Mouse (Mus musculus): ENCODE data around the gene Plxnb1.
A peak's percentile ranks its signal among the peaks of the same experiment; 100 is the strongest.

Plxnb1 gene

DNA sequence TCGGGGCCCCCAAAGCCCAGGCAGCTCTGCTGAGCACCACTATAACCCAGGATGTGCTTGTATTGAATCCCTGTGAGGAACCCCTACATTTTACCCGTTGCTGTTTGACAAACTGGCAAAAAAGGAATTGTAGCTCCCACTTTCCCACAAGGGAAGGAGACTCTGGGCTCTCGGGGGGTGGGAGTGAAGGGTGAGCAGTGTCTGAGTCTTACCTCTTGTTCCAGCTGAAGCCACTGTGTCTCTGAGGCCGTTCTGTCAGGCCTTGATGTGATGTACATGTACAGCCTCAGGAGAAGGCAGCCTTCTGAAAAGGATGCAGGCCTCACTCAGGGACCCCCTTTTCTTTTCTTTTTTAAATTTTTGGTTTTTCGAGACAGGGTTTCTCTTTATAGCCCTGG lies 34.3 kb upstream of the Plxnb1 start:
- DNase-seq (ENCODE audit: low spot score) = no peak

DNA sequence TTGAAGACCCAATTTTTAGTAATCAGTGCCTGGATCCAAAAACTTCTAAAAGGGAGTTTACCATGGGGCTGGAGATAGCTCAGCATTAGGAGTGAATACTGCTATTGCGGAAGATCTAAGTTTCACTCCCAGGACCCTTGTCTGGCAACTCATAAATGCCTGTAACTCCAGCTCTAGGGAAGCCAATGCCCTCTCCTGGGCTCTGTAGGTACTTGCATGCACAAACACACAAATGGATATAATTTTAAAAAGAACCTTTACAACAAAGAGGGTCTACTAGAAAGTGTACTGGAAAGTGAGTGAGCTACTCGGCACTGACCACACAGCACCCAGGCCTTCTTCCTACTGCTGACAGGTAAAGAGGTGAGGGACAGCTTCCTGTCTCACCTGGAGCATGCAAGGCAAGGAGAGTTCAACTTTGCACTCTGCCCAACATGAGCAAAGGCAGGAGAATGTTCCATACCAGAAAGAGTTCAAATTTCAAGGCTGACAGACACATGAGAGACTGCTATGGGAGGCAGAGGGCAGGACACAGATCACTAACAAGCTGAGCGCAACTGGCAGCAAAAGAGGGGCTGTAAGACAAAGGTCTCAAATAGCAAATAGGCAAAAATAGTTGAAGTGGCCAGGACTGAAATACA lies 27.0 kb upstream of the Plxnb1 start:
- DNase-seq (ENCODE audit: low spot score) = no peak

DNA sequence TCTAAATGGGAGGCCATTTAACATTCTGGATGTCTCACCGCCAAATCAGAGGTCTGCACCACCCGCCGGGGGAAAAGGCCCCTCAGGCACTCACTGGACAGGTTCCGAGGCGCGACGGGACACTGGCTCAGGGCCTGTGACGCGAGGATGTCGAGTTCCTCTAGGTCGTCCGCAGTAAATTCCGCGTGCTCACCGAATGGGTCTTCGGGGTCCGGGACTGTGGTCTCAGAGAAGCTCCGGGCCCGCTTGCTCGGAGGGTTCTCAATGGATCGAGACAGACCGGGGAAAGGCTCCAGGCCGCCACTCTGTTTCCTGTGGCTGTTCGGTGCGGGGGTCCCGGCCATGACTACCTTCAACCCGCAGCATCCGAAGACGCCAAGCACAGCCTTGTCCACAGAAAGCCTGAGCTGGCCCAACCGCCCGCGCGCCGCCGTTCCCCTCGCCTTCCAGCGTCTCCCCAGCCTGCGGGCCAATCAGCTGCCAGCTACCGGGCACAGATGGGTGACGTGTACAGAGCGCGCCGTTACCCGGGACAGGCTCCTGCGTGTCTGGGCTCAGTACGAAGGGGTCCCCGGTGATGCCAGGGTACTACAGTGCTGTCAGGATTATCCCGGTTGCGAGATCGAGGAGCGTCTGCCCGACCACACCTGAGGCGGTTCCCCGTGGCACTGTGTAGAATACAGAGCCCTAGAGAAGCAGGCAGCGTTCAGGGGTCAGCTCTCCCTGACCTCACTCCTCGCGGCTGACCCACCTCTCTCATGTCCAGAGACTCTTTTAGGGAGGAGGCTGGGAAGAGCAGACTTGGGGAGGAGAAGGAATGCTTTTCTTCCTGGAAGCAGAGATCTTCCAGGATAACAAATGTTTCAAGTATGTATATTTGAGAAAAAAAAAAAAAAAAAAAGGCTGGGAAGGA lies 21.3 kb upstream of the Plxnb1 start, which contains the start of gene Atrip:
Gene Atrip (minus strand): TSS at position 464 of the 913 bp plus-strand sequence.
- peak; percentile 94 for DNase-seq (ENCODE audit: low spot score)

DNA sequence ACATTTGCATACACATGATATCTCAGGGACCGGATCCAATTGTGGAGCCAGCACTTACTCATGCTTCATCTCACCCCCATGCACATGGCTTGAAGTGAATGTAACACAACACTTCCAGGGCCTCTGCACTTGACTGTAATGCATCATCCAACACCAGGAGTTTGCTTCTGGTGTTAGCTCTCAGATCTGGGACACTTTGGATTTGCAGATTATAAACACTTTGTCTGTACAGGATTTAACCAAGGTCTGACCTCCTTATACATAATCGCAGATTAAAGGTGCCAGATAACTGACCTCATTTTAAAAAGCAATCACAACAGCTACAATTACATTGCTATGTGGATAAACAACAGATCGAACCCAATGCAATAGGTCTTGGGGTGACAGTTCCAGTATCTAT lies 14.7 kb upstream of the Plxnb1 start:
- DNase-seq (ENCODE audit: low spot score) = no peak

DNA sequence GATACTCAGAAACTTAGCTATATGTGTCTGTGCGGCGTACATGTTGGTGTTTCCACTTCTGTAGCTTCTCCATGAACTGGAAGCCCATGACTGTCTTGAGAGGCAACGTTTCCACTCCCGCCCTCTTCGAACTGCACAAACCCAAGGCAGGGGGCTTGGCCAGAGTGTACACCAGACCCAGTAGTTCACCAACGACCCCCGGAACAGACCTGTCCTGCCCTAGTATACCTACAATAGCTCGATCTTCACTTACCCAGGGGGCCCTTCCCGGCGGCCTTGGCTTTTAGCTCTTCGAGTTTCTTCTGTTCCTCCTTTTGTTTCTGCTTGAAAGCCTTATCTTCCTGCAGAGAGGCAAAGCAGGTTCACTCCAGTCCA lies 13.5 kb upstream of the Plxnb1 start:
- DNase-seq (ENCODE audit: low spot score) = peak; percentile 11

DNA sequence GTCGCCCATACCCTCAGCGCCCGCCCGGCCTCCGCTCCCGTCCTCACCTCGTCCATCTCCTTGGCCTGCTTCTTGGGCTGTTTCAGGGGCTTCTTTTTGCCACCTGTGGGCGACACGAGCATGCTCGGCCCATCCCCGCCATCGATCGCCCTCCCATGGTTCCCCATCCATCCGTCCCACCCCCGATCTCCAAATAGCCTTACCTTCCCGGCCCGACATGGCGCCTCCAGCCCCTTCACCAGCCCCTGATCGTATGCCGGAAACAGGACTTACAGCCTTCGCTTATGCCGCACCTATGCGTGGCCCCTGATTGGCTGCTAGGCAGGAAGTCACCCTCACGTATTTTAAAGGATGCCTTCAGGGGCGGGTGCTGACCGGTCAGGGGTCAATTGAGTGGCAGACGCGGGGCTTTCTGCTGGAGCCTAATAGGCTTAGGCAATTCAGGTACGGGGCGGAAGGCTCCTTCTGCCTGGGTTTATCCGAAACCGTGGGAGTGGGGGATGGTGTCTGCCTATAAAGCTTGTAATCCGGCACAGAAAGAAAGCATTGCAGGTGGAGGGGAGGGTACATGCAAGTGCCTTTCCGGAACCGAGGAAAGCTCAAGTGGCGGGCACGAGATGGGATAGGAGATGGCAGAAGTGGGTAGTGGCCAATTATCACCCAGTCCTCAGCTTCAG lies 12.9 kb upstream of the Plxnb1 start, which contains the start of the genes Ccdc51 and Tma7:
Gene Ccdc51 (plus strand): TSS at position 370 of the 677 bp plus-strand sequence.
Gene Tma7 (minus strand): TSS at position 464 of the 677 bp plus-strand sequence.
- peak; percentile 95 for DNase-seq (ENCODE audit: low spot score)

DNA sequence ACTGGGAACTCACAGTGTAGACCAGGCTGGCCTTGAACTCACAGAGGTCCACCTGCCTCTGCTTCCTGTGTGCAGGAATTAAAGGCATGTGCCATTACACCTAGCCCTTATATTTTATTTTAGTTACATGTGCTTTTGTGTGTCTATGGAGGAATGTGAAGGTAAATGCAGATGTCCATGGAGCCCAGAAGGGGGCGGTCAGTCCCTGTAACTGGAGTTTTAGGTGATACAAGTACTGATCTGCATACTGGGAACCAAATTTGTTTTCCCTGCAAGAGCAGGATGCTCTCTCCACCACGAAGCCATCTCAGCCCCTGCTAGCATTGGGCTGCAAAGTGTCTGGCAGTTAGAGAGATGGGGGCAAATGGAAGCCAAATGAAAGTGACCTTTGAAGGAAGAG lies 10.3 kb upstream of the Plxnb1 start:
- peak; percentile 75 for DNase-seq (ENCODE audit: low spot score)

DNA sequence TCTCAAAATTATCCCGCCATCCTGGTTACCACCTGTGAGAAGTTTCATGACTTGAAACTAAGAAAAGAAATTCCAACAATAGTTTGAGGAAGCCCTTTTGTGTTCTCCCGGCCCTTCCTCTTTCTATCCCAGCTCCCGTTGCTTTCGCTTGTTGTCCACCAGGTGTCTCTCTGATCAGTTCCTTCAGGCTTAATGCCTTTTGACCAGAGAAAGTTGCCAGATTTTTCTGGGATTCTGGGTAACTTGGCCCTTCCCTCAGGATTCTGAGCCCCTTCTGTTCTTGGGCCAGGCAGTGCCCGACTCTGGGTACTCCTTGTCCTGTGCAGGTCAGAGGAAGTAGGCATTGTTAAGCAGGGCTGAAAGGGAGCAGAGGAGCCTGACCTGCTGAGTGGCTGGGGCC lies 7.2 kb upstream of the Plxnb1 start:
- peak; percentile 76 for DNase-seq (ENCODE audit: low spot score)

DNA sequence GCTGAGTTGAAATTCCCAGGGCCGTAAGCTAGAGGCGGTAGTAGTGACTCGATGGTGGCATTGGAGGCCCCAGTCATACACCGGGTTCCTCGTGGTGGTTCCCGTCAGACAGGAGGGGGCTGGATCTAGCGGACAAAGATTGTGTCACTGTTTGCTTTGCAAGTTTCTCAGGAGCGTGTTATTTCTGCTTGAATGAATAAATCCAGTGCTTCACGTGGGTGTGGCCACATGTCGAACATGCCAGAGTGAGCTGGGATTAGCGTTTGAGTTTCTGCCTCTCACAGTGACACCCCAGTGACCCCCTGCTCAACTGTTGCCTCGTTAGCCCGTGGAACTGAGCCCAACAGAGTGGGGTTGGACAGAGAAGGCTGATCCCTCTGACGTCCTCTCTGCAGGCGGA lies 4.7 kb upstream of the Plxnb1 start:
- DNase-seq (ENCODE audit: low spot score) = no peak

DNA sequence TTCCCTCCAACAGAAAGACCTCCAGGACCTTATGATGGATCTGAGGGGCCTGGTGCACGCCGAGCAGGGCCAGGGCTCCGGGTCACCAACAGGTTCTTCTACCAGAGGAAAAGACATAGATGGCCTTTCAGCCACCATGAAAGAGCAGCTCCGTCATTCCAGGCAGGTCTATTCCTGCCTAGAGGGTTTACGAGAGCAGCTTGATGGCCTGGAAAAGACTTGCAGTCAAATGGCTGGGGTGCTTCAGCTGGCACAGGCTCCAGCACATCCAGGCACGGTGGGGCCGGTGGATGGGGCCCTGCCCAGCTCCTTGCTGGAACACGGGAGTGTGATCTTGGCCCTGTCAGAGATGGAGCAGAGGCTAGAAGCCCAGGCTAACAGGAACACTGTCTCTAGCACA lies 3.4 kb upstream of the Plxnb1 start:
- DNase-seq (ENCODE audit: low spot score) = no peak

DNA sequence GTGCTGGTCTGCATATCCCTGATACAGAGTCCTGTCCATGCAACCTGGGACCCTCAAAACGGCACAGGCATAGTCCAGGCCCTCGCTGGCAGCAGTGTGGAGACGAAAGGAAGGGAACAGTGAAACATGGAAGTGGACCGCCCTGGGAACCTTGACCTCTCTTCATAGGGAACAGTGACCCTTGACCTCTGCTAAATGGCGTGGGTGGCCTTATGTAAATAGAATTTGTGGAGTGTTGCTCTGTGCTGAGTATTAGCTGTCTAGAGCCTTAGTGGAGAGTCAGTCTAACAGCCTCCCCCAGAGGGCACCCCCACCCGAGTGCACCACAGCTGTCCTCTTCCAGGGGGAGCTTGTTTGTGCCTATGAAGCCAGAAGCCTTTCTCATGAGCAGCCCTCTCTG lies 2.4 kb upstream of the Plxnb1 start:
- peak; percentile 39 for DNase-seq (ENCODE audit: low spot score)

DNA sequence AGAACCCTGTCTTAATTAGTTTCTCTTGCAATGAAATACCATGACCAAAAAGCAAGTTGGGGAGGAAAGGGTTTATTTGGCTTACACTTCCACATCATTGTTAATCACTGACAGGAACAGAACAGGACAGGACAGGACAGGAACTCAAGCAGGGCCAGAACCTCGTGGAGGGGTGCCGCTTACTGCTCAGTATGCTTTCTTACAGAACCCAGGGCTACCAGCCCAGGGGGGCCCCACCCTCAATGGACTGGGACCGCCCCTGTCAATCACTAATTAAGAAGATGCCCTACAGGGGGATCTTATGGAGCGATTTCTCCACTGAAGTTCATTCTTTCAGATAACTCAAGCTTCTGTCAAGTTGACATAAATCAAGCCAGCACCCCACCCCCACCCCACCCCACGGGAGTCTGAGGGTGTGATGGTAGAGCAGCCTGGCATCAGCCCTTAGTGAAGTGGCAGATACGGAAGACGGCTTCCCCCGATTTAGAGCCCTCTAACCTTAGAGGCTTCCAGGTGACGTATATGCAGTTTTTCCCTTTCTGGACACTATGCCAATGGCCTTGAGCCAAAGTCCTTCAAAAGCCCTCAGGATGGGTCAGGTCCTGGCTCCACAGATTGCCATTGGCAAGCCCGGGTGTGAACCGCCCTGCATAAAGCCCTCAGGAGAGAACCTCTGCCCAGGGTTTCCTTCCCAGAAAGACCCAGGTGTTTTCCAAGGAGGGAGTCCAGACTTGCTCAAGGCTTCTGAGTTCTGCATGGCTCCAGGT lies 1.2 kb upstream of the Plxnb1 start:
- peak; percentile 11 for DNase-seq (ENCODE audit: low spot score)

DNA sequence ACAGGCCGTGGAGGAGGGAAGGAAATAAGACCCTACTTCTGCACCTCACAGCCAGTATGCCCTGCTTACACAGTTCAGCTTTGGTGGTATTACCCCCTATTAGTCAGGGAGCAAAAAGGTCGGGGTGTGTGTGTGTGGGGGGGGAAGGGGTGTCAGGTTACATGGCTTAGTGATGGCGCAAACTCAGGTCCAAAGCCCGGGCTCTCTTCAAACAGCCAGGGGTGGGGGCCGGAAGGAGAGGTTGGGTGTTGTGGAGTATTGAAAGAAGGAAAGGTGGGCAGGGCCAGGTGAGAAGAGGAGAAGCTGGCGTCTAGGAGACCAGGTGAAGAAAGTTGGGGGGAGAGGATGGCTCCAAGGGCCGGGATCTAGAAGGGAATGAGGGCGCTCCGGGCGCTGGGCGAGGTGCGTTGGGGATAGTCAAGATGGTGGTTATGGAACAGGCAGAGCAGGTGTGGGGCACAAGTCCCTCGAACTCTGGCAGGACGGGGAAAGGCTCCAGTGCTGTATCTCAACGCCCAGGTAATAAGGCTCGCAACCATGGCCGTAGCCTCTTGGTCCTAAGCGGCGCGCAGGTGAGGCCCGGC lies 544 bp upstream of the Plxnb1 start:
- peak; percentile 77 for DNase-seq (ENCODE audit: low spot score)

DNA sequence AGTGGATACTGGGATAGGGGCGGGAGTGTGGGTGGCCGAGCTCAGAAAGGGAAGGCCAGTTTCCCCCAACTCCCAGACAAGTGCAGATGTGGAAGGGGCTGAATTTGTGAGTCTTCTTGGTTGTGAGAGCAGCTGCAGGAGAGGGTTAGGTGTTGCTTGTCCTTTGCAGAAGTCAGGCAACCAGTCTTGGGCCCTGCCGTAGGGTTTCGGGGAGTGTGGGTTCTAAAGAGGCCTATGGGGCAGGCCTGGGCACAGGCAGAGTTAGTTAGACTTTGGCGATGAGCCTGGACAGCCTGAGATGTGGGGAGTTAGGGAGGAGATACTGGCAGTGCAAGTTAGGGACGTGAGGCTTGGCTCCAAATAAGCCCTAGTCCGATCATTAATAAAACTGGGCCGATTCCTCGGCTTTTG lies 1.1 kb downstream of the Plxnb1 start:
- DNase-seq (ENCODE audit: low spot score) = no peak

DNA sequence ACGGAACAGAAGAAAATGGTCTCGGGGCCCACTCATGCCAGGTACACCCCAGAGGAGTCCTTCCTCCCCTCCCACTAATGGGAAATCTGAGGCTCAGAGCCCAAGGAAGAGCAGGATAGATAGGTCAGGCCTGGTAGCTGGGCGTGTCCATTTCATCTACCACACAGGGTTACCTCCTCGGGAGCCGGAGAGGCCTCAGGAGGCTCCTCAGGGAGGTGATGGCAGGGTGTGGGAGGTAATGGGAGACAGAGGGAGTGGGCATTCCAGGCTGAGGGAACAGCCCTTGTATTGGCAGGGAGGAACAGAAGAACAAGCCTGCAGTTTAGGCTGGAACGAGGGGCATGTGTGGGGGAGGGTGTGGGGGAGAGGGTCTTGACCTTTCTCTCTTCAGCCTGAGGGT lies 1.7 kb downstream of the Plxnb1 start:
- DNase-seq (ENCODE audit: low spot score) = peak; percentile 44

DNA sequence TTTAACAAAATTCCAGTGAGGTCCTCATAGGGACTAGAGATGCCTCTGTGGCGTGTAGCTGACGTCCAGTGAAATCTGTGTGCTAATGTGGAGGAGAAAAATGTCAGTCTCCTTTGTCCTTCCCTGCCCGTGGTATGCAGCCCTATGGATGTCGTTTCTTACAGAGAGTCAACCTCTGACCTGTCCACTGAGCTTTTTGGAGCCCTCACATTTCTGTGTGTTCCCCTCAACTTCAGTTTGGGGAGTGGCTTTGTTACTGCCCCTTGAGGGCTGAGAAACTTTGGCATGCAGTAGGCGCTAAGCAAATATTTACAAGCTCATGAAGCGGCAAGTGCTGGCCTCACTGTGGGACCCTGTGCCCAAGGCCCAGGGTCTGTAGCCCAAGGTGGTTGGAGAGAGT lies 2.1 kb downstream of the Plxnb1 start:
- DNase-seq (ENCODE audit: low spot score) = peak; percentile 37

DNA sequence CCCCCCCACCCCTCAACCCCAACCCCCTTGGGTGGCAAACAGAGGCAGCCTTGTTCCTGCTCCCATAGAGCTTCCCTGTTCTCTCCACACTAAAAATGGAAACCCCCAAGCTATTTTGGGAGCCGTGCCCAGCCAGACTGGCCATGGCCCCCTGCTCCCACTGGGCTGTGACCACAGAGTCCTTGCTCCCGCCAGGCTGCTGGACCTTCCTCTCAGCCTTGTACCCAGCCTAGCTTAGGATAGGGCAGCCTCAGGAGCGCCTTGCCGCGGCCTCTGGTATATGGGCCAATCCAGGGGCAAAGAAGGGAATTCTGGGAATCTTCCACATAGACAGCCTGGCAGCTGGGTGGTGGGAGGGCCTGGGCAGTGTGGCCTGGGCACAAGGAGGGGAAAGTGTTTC lies 2.6 kb downstream of the Plxnb1 start:
- DNase-seq (ENCODE audit: low spot score) = peak; percentile 17

DNA sequence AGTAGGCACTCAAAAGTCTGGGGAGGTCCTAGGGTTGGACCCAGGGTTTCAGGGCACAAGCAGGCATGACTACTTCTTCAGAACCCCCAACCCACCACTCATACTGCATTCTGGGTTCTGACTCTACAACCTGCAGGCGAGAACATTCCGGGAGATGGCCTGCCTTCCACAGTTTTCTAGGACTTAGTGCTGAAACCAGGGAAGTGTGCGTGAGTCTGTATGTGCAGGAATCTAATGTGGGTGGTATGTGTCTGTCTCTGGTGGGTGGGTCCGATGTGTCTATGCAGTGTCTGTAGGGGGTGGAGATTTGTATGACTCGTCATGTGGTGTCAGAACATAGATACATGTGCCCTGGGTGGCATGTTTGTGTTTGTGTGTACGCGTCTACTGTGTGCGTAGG lies 3.2 kb downstream of the Plxnb1 start:
- no peak for DNase-seq (ENCODE audit: low spot score)

DNA sequence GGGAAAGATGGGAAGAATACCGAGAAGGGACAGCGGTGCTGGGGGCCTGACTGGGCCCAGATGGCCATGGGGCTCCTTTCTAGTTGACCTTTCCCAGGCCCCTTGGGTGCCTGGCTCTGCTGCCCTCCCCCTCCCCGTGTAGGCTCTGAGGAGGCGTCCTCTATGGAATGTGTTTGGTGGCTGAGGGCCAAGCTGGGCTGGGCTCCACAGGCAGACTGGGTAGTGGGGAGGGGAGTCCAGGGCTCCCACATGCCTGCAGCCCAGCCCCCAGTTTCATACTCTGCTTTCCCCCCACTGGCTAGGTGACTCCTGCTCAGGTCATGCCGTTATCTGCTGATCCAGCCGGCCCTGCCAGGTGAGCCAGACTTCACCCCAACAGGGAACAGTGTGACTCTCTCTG lies 3.8 kb downstream of the Plxnb1 start:
- DNase-seq (ENCODE audit: low spot score) = no peak

DNA sequence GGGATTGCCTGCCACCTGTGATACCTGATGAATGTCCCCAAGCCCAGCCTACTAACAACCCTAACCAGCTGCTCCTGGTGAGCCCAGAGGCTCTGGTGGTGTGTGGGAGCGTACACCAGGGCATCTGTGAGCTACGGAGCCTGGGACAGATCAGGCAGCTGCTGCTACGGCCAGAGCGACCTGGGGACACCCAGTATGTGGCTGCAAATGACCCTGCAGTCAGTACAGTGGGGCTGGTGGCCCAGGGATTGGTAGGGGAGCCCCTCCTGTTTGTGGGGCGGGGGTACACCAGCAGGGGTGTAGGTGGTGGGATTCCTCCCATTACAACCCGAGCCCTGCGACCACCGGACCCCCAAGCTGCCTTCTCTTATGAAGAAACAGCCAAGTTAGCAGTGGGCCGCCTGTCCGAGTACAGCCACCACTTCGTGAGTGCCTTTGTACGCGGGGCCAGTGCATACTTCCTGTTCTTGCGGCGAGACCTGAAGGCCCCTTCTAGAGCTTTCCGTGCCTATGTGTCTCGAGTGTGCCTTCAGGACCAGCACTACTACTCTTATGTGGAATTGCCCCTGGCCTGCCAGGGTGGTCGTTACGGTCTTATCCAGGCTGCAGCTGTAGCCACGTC lies 5.2 kb downstream of the Plxnb1 start:
- DNase-seq (ENCODE audit: low spot score) = no peak

DNA sequence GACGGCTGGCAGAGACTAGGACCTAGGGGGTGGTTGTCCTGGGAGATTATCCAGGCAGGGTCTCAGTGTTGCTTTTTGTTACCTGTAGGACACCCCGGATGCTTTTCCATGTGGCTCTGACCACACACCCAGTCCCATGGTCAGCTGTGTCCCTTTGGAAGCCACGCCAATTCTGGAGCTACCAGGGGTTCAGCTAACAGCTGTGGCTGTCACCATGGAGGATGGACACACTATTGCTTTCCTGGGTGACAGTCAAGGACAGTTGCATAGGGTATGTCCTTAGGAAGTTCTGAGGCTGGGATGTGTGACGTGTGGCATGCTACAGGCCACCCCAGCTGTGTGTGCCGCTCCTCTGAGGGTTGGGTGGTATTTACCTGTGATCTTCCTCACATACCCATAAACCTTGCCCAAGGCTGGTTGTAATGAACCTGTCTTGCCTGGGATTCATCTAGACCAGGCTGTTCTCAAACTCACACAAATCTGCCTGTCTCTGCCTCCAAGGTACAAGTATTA lies 6.8 kb downstream of the Plxnb1 start:
- no peak for DNase-seq (ENCODE audit: low spot score)
